Mouse (Mus musculus) large intestine, adult 2 months (tissue): ENCODE data around the gene Lrfn2. TPM values are rescaled to one million over a fixed set of nuclear protein-coding genes. Genes with fewer than 3 reads are reported as not detected.

Experiments
- DNase-seq: peaks from one replicate; pipeline ENCODE4 v3.0.0-alpha.2; 2012; ENCODE audit warnings: low read depth, low spot score
- WGBS: fragments of 180-500 bp; shearing (Covaris S2); methylation state at CpG from one replicate; pipeline ENCODE4 v1.1.7; 2018; 5-methylcytosine and 5-hydroxymethylcytosine counted together
- polyA plus RNA-seq: library from polyadenylated mRNA; depleted of rRNA; stranded (reverse); fragments of >200 nt; gene quantifications from 2 replicates; pipeline ENCODE4 v1.2.3, GENCODE M21; 2012

The Lrfn2 gene
- polyA plus RNA-seq, 1 experiment: 0.06 TPM

DNA sequence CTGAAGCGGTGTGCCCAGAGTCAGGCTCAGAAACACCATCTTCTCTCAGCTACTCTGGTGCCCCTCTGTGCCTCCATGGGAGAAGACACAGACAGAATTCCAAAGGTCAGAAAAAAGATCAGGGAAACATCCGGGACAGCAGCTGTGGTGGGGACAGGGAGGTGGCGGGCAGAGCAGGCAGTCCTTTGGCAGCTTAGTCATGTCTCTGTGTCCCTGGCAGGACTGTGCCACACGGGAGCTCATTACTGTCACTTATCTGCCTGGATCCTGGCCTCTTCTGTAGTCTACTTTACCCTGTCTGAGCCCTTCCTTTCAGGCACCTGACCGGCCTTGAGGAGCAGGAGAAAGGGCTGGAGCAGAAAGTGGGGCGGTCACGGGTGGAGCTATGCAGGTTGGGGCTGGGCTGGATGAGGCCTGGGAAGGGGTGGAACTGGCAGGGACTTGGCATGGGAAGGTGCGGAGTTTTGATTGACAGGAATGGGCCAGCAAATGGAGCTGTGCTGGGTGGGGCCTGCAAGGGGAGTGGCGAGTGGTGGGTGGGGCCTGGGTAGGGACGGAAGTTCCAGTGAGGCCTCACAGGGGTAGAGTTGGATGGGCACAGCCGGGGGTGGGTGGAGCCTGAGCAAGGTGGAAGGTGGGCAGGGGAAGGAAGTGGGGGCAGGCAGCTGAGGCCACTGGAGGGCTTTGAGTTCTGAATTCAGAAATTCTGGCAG lies 97.5 kb downstream of the Lrfn2 start:
- peak; percentile 42 for DNase-seq
- 22% methylated on average over 11 of the region's 11 CpGs for WGBS

DNA sequence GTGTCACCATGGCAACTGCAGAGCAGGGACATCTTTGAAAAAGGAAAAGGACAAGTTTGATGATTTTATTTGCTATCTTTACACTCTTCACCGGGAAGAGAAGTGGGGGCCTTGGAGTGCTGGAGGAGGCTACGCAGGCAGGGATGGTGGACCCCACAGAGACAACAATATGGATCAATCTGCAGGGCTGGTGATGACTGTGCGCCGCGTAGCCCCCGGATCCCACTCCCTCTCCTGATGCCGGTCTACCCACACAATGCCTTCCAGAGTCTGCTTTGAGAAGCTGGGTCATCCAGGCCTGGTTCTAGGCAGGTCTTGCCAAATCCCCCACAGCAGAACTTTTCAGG lies 98.1 kb downstream of the Lrfn2 start:
- 90% methylated on average over 7 of the region's 7 CpGs for WGBS
- DNase-seq: no peak

DNA sequence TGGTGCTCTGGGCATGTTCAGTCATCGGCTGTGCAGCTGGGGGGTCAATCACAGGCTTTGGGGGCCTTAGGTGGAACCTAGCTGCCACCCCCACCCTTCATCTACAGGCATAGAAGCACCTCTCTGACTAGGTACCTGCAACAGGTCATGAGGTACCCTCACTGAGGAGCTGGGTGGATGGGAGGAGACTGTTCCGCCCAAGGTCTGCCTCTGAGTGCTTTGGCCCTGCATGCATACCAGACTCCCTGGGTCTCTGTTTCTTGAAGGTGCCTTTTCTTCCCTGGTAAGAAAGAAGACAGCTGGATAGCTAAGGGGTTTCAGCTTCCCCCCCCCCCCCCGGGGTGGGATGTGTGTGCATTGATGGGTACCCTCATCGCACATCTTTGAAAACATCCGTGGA lies 98.7 kb downstream of the Lrfn2 start:
- DNase-seq: no peak
- 91% methylated on average over 5 of the region's 5 CpGs for WGBS

DNA sequence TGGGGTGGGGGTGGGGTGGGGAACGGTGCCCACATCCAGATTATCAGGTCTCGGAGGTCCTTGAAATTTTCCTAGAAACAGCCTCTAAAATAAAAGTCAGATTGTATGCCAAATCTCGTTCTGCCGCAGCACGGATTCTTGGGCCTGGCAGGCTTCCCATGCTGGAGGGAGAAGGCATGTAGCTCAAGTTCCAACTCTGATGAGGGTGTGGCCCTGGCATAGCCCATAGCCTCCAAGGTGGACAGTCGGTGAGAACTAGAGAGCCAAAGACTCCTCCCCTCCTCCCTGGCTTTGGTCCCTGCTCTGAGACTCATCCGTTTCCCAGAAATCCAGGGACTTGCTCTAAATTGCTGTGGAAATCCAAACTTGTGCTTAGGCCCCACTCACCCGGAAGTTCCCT lies 99.6 kb downstream of the Lrfn2 start:
- WGBS: 25% methylated on average over 8 of the region's 8 CpGs
- no peak for DNase-seq

DNA sequence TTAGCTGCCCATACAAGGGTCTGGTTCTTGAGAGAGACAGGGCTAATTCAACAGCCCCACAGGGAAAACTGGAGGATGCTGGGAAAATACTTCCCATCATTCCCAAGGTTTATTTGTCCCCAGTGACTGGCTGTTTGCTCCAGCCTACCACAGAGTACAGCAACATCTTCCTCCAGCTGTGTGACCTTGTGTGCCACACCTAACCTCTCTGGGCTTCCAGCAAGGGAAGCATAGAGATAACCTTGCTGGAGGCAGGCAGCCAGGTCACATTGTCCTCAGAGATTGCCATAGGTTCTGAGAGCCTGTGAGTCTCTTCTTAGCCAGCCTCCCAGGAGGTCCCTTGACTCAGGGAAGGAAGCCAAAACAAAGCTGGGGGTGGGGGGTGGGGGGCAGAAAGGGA lies 101.1 kb downstream of the Lrfn2 start:
- DNase-seq: no peak

DNA sequence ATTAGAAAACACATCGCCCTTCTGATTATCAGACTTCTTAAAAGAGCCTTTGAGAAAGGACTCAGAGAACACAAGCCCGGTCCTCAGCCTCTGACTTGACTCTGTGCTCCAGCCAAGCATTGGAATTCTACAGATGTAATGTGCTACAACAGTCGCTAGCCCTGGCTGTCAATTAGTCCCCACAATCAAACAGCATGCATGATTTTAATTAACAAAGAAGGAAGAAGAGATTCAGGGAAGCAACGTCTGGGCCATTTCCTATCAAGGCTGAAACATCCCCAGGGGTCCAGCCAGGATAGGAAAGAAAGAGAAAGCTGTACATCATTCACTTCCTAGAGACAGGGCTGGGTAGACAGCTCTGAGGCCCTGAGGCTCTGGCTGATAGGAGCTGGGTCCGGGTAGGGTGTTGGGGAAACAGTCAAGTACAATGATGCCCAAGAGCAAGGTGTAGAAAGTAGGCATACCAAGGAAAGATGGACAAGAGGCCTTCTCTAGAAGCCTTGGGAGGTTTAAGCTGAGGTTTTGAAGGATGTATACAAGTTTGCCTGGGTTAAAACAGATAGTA lies 101.6 kb downstream of the Lrfn2 start:
- WGBS: 71% methylated on average over 5 of the region's 5 CpGs
- DNase-seq: no peak

DNA sequence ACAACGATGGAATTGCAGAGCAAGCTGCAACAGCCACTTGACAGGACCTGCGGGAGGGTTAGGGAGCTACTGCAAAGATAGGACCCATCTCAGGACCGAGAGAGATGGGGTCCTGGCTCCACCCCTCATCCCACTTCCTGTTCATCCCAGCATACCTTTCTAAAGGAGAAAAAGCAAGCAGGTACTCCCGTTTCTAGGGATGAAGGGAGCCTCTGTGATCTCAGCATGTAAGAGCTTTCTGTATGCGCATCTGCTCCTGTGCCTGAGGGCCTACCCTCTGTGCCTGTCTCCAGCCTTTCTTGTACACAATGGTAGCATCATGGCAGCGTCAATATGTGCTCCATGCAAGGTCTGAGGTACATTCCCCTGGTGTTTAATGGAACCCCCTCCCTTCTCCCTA lies 102.9 kb downstream of the Lrfn2 start:
- no peak for DNase-seq

DNA sequence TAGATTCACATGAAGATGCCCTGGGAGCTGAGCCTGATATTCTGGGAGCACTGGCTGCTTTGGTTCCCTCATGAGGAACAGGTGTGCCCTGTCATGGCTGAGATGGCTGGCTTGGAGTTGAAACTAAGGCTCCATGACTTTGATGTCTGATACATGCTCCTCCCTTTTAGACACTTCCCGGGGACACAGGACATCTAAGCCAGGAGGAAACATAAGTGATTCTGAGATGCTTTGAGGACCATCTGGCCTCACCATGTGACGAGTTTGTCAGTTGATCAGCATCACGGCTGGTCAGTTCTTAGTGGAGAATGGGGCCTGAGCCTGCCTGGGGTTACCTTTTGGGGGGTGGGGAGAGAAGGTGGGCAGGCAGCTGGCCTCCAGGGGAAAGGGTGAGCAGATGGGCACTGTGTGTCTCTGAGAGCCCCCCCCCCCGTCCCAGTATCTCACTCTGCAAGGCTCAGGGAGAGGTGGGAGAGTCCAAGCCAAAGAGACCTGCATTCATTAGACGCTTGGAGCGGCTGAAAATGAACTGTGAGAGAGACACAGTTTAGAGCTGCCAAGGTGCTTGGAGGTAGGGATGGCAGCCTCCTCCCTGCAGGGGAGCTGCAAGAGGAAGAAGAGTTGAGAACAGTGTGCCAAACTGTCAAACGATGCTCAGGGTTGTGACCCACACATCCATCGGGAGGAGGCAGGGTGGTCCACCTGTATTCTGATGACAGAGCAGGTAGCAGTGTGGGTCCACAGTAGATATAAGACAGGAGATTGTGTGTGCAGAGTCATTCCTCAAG lies 105.2 kb downstream of the Lrfn2 start:
- no peak for DNase-seq
- WGBS: 68% methylated on average over 8 of the region's 8 CpGs

More for the DNA sequence above, 102.9 kb downstream of the Lrfn2 start:
- 53% methylated on average over 6 of the region's 6 CpGs for WGBS

DNA sequence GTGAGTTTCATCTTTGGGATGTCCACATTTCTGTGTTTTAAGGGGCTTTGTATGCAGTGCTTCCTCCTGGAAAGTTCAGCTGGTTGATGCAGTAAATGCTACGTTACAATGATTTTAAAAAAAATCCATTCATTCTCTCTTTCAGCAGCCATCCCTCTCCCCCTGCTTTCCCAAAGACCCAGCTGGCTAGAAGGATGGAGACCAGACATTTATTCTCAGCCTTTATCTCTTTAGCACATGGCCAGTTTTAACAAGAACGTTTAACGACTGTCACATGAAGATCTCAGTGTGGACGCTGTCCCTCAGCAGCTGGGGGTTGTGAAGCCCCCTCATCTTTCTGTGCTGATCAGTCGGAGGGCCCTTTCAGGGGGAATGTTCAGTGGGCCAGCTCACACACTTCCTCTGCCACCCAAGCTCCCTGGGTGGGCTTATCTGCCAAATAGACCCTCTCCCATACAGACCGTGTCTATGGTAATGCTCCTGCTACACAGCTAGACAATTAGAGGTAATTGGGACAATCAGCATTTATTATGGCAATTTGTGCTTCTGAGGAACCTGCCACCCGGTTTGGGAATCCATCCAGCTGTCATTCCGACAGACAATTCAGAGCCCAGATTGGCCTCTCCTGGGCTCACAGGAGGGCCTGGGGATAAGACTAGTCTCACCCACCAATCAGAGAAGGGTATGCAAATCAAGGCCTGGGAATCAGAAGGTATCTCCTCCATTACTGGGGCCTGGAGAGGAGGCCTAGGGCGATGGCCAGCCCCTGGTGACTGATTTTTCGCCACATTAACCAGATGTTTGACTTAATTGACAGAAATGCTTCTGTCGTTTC lies 111.8 kb downstream of the Lrfn2 start:
- DNase-seq: no peak
- 20% methylated on average over 11 of the region's 11 CpGs for WGBS

DNA sequence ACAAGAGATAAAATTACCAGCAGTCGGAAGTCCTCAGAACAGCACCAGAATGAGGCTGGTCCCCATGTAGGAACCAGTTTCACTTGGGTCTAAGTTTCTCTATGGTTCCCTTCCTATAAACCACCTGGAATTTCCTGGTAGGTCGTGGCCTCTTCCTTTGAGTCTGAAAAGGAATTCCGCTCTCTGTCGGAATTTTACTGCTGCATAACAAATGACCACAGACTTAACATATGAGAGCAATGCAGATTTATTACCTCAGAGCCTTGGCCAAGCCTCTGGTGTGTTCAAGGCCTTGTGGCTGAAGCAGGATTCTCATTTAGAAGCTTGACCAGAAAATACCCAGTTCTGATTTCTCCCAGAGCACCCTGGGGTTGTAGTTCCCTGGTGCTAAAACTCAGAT lies 115.7 kb downstream of the Lrfn2 start:
- 30% methylated on average over 4 of the region's 4 CpGs for WGBS
- DNase-seq: no peak

DNA sequence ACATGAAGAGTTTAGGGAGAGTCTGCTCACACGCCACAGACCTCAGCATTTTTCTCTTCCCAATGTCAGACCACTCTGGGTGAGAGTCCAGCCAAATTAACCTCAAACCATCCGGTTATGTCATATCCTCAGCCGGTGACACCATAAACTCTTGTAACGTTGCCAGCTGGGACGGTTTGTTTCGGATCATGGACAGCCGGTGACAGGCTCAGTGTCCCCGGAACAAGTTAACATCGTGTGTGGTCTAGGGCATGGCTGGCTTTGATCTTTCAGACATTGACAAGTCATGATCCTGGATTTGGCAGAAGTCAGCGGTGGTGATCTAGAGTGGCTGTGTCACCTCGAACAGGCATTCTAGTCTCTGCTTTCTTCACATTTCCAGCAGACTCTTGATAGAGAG lies 119.1 kb downstream of the Lrfn2 start:
- 70% methylated on average over 11 of the region's 11 CpGs for WGBS
- no peak for DNase-seq

DNA sequence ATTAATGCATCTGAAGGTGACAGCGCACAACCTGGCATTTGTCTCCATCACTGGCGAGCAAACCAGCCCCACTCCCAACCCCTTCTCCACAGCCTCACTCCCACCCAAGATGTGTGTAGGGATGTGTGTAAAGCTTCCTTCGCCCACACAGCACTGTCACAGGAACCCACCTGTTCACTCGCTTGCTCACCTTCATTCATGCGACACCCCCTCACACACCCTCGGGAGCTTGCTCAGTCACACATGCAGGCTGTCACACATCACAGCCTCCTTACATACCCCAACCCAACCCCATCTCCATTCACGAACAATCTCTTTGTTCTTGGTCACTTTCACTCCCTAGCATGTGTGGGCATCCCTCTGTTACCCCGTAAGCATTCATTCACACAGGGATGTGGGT lies 129.0 kb downstream of the Lrfn2 start:
- 84% methylated on average over 8 of the region's 8 CpGs for WGBS
- DNase-seq: no peak

DNA sequence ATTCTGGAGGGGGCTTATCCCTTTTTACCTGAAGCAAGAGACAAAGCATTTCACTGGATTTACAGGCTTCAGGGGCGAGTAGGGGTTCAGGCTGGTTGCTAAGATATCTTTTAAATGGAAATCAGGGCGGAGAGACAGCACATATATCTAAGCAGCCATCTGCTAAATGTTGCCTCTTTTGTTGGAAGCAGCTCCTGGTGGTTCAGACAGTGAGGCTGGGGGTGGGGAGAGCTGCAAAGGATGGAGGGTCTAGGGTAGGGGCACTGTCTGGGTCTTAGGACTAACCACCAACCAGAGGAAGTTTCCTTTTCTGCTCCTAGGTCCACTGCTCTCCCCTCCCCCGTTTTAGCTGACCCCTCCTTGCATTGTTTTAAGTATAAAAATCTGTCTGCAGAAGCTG lies 131.6 kb downstream of the Lrfn2 start:
- 42% methylated on average over 3 of the region's 3 CpGs for WGBS
- DNase-seq: no peak

DNA sequence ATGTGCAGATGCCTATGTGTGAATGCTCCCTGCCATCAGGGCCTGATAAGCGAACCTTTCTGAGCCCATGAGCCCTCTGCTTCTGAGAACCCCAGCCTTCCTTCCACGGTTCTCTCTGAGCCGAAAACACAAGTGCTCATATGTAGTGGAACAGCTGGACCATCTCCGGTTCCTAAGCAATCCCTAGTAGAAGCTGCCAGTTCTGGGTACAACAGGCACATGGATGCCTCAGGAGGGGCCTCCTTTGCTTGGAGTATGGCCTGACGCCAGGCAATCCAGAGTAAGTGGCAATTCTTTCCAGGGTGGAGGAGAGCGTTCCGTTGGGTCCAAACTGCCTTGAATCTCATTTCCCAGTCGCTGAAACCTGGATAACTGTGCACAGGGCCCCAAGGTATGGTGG lies 132.3 kb downstream of the Lrfn2 start:
- no peak for DNase-seq
- 72% methylated on average over 8 of the region's 8 CpGs for WGBS

DNA sequence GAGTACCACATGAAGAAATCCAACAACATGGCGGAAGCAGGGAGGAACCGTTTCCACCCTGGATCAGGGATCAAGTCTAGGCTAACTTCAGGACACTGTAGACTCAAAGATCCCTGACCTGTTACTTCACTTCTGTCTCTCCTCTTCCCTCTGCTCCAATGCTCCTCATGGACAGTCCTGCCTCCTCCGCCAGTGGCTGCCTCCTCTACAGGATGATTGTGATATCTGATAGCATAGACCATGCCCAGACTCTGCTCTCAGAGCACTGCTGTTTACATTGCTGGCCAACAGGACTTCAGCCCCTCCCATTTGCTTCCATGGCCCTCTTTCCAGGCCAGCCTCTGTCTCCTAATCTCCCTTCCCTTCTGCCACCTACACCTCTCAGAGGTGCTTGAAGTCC lies 132.9 kb downstream of the Lrfn2 start:
- 82% methylated on average over 3 of the region's 3 CpGs for WGBS
- no peak for DNase-seq

DNA sequence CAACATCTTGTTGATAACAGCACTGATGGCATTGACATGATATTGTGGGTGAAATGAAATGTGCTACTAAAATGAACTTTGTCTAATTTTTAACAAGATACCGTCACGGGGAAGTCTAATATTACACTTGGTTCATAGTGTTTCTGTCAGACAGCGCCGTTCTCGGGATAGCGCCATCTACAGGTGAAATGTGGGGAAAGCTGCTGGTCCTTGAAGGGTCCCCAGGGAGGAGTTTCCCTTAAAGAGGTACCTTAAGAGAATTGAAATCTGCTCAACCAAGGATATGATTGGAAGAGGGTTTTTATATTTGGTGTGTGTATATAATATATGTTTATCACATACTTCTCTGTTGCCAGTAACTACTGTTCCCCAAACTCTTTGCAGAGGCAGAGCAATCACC lies 134.6 kb downstream of the Lrfn2 start:
- 65% methylated on average over 6 of the region's 6 CpGs for whole genome bisulfite sequencing

DNA sequence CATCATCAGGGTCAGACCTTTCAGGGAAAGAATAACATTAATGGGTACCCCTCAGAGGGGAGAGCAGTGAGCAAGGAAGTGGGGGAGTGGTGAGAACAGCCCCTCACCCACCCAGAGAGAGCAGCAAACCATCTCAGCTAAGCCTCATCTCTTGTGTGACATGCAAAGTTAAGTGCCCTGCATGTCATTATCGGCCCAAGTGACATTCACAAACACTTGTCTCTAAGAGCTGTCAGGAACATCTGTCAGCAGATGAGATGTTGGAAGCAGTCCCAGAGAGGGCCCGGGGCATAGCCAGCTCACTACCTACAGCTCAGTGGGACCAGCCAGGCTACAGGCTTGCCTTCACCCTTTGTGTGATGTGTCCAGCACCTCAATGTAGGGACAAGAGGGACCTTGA lies 146.0 kb downstream of the Lrfn2 start:
- DNase-seq: no peak
- 59% methylated on average over 2 of the region's 2 CpGs for WGBS

More for the DNA sequence above, 134.6 kb downstream of the Lrfn2 start:
- DNase-seq: no peak

DNA sequence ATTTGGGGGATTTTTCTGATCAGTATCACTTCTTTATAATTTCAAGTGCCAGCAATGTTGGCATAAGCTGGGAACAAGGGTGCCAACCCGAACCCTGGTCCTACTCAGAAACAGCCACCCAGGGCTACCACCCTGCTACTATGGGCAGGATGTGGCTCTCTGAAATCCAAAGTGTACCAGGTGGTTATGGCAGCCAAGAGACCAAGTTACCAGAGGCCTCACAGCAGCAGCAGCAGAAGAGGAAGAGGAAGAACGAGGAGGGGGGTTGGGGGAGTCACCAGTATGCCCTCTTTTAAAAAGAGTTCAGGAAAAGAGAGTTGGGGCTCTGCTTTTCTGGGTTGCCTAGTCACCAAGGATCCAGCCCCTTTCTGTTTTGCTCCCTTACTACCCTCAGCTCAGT lies 147.5 kb downstream of the Lrfn2 start:
- 44% methylated on average over 2 of the region's 2 CpGs for WGBS
- DNase-seq: no peak

DNA sequence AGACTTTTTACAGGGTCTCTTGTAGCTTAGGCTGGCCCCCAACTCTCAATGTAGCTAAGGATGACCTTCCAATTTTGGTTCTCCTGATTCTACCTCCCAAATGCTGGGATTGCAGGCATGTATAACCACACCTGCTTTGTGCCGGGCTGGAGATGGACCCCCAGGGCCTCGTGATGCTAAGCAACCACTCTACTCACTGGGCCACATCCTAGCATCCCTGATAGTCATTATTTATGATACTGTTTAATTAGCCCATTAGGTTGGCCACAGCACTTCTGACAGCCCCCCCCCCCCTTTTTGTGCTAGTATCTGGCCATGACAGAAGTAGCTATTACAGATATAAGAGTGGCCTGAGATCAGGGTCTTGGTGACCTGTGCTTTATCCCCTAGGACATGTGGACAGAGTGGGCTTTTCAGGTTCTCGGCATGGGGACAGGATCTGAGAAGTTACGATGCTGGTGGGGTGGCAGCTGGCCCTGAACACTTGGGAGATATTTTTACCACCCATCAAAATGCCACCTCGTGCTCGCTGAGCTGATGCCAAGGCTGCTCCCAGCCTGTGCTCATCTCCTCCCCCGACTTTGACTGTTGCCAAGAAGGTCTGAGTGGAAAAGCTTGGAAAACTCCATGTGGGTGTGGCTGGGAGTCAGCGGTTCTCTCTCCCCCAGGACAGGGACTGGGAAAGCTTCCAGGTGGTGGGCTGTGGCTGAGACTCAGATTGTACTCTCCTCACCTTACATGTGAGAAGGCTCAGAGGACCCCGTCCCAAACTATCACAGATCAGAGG lies 151.6 kb downstream of the Lrfn2 start:
- no peak for DNase-seq
- WGBS: 65% methylated on average over 9 of the region's 9 CpGs

DNA sequence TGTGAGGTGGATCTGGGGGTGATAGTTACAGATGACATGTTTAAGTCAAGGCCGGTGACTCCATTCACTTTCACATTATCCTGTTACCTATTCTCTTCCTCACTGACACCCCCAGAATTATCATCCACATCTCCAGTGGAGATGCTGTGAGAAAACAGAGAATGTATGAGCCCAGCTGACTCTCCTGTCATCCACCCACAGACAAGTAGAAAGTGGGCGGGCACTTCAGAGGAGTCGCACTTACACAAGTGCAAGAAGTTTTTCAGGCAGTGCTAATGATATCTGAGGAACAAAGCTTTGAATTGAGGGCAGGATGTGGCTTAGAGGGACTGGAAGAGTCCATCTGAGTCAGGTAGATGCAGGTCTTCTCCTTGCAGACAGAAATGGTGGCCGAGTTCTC lies 152.9 kb downstream of the Lrfn2 start:
- DNase-seq: no peak
- WGBS: 96% methylated on average over 4 of the region's 4 CpGs
